Mouse (Mus musculus) forebrain, embryonic 10.5 days (tissue): ENCODE results near the gene Rtp4. TPM values are rescaled to one million over a fixed set of nuclear protein-coding genes. Genes with fewer than 3 reads are reported as not detected.

Source experiments
- DNase-seq: peaks from one replicate; pipeline ENCODE4 v3.0.0-alpha.2; 2017; ENCODE audit warnings: low spot score; ENCODE audit errors: extremely low spot score
- H3K27ac ChIP-seq: fragments of 300-500 bp; sonication (generic); 2 replicates; pipeline ENCODE4 v1.5.1; 2016; ENCODE audit warnings: mild to moderate bottlenecking
- H3K27me3 ChIP-seq: fragments of 300-500 bp; sonication (generic); 2 replicates; pipeline ENCODE4 v1.6.1; 2016; ENCODE audit warnings: mild to moderate bottlenecking; ENCODE audit not compliant: poor library complexity, severe bottlenecking
- H3K36me3 ChIP-seq: fragments of 300-500 bp; sonication (generic); replicated peaks from 2 replicates; pipeline ENCODE4 v1.6.1; 2016; ENCODE audit warnings: mild to moderate bottlenecking, moderate library complexity
- H3K4me1 ChIP-seq: fragments of 300-500 bp; sonication (generic); 2 replicates; pipeline ENCODE4 v1.6.1; 2016
- H3K4me3 ChIP-seq: fragments of 300-500 bp; sonication (generic); 2 replicates; pipeline ENCODE4 v1.5.1; 2016; ENCODE audit warnings: mild to moderate bottlenecking, moderate library complexity
- H3K9me3 ChIP-seq: fragments of 300-500 bp; sonication (generic); 2 replicates; pipeline ENCODE4 v1.6.1; 2016; ENCODE audit warnings: mild to moderate bottlenecking, moderate library complexity
- WGBS: fragments of 180-500 bp; shearing (Covaris S2); methylation state at CpG from one replicate; pipeline ENCODE4 v1.1.7; 2016; 5-methylcytosine and 5-hydroxymethylcytosine counted together
- polyA plus RNA-seq: library from polyadenylated mRNA; unstranded; fragments of >200 nt; fragmentation: Nextera tagmentation; extraction: Ambion mirVana; gene quantifications from 2 replicates; pipeline ENCODE4 v1.2.1, GENCODE M21; 2016

Gene Rtp4
- polyA plus RNA-seq, 1 experiment from 2014 or later, result 0.64 TPM

DNA sequence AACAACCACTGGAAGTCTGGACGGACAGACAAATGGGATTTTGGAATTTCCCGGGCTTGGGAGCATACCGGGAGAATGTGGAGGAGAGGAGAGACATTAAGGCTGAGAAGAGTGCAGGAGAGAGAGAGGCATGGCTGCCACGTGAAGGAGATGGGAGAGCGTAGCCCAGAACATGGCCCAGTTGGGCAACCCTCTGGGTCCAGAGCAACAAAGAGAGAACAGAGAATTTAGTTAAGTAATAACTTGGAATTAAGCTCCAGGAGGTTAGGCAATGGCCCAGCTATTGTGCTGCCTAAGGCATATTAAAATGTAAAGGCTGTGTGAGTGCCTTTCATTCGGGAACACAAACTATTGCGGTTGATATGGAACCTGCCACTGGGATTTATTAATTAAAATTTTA is 86.6 kb downstream of the Rtp4 start:
- Histone ChIP-seq H3K4me3 (no peak overlapping the region), H3K9me3 (no peaks in the 10 kb centered on the region), H3K27ac (no peak overlapping the region), H3K4me1 (peaks cover 7% of the 10 kb centered on the region; the same call in 1 of the 2 replicates), H3K36me3 (no peaks in the 10 kb centered on the region), H3K27me3 (0 out of 2 replicates have a peak, but pooled peaks cover 5% of the 10 kb centered on the region)
- WGBS, result 92% methylated on average over 7 of the region's 7 CpGs
- no peak for DNase-seq

DNA sequence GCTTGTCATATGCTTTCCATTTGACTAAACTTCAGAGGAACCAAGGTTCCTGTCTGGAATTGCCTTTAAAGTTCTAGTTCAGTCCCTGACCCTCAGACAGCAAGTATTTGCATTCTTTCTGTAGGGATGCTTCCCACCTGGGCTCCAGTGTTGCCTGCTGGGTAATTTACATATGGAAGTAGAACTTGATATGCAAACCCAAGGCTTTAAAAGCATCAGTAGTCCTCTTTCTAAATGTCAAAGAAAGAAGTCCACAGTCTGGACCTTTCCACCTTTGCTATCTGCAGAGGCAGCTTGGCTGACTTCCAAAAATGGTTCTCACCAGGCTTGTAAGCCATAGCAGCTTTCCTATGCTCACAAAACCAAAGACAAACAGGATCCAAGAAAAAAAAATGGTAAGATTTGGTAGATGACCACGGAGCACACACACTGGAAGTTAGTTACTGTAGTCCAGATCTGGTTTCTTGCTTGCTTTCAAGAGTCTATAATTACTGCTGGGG is 87.9 kb downstream of the Rtp4 start:
- WGBS, result 39% methylated on average over 1 of the region's 1 CpGs
- Histone ChIP-seq H3K36me3 (no peaks in the 10 kb centered on the region), H3K27ac (no peak overlapping the region), H3K4me1 (peaks cover 7% of the 10 kb centered on the region; the same call in 1 of the 2 replicates), H3K27me3 (0 out of 2 replicates have a peak, but pooled peaks cover 5% of the 10 kb centered on the region), H3K4me3 (no peak overlapping the region), H3K9me3 (no peaks in the 10 kb centered on the region)
- DNase-seq, result no peak

DNA sequence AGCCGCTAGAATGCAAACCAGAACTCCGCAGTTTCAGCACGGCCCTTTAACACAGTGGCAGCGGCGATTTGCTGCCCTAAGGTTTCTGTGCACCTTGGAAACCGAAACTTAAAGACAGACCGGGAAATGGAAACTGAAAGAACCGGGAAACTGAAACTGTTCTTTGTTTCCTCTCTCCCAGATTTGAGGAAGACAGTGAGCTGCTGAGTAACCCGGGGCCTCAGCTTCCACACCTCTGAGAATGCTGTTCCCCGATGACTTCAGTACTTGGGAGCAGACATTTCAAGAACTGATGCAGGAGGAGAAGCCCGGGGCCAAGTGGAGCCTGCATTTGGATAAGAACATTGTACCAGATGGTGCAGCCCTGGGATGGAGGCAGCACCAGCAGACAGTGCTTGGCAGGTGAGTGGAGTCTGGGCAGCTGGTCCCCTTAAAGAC is 89.7 kb downstream of the Rtp4 start:
- no peaks in the 10 kb centered on the region for H3K36me3 ChIP-seq
- 54% methylated on average over 11 of the region's 11 CpGs for WGBS
- no peak for DNase-seq
- peak overlapping the region; percentile 11; the same call in 1 of the 2 replicates for H3K4me3 ChIP-seq
- H3K27ac ChIP-seq, result 0 out of 2 replicates have a peak overlapping the region, but pooled peaks have one; percentile 20
- H3K27me3 ChIP-seq, result 0 out of 2 replicates have a peak, but pooled peaks cover 5% of the 10 kb centered on the region
- H3K4me1 ChIP-seq, result peaks cover 7% of the 10 kb centered on the region; the same call in 1 of the 2 replicates
- H3K9me3 ChIP-seq, result no peaks in the 10 kb centered on the region

DNA sequence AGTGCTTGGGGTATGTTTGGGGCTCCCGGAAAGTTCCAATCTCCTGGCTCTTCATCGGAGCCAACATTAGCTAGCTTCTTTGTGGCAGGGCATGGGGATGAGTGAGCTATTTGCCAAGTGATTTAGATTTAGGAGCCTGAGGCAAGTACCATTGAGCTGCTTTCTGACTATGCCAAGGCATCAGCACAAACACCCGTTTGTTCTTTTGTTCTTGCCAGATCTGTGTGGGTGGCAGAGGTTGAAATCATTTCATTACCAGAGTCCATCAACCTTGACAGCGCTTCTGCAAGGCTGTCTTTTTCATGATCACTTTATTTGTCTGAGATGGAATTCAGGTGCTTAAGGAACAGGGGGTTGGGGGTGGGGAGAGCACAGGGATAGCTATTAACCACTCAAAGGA is 104.1 kb downstream of the Rtp4 start:
- no peaks in the 10 kb centered on the region for H3K9me3 ChIP-seq
- H3K27me3 ChIP-seq, result no peaks in the 10 kb centered on the region
- no peak for DNase-seq
- H3K4me3 ChIP-seq, result no peak overlapping the region
- no peak overlapping the region for H3K27ac ChIP-seq
- 61% methylated on average over 4 of the region's 4 CpGs for WGBS
- H3K36me3 ChIP-seq, result no peaks in the 10 kb centered on the region
- peaks cover 5% of the 10 kb centered on the region; the same call in 1 of the 2 replicates for H3K4me1 ChIP-seq

DNA sequence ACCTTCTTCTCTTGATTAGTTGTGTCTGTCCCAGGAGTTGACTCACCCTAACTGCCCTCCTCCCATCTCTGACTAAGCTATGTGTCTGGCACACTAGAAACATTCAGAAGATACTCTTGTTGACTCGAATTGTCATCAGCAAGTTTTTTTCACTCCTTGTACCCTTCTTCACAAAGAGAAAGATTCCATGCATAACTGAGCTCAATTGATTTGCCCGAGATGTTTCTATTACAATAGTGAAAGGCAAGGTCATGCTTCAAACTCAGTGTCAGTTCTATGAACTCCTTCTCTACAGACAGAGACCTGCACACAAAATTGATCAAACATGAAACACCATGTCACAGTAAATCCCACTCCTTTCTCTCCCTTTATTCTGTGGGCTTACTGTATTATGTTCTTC is 111.4 kb downstream of the Rtp4 start:
- no peak overlapping the region for H3K27ac ChIP-seq
- no peak for DNase-seq
- WGBS, result 83% methylated on average over 2 of the region's 2 CpGs
- H3K4me3 ChIP-seq, result no peak overlapping the region
- H3K9me3 ChIP-seq, result no peaks in the 10 kb centered on the region
- H3K27me3 ChIP-seq, result no peaks in the 10 kb centered on the region
- H3K4me1 ChIP-seq, result no peaks in the 10 kb centered on the region
- no peaks in the 10 kb centered on the region for H3K36me3 ChIP-seq

DNA sequence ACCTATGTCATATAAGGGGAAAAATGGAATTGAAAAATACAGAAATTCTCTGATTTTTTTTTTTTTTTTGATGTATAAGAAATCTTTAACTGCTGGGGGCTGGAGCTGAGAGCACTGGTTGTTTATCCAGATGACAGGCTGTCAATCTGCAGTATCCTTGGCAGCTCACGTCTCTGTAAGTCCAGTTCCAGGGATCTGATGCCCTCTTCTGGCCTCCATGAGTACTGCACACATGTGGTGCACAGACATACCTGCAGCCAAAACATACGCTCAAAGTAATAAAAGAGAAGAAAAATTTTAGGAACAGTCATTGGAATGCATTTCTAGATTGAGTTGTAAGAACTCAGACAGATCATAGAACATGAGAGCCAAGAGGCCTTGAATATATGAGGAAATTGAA is 112.6 kb downstream of the Rtp4 start:
- Histone ChIP-seq H3K27me3 (no peaks in the 10 kb centered on the region), H3K27ac (no peak overlapping the region), H3K4me1 (no peaks in the 10 kb centered on the region), H3K4me3 (no peak overlapping the region), H3K36me3 (no peaks in the 10 kb centered on the region), H3K9me3 (no peaks in the 10 kb centered on the region)
- WGBS, result 69% methylated on average over 2 of the region's 2 CpGs
- no peak for DNase-seq

DNA sequence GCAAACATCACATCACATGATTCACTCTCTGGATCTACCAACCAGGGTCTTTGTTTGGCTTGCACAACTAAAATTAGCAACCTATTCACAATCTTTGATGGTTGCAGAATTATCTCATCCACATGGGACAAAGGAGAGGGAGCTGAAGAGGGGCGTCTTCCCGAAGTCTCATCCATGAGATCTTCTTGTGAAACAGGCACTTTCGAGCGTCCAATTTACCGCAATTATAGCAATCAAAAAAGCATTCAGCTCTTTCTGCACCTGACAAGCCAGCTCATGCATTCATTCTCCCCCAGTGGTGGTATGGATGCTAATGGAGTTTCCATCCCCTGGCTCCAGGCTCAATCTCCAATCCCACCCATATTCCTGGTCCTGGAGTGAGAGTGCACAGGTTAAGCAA is 132.9 kb downstream of the Rtp4 start:
- no peaks in the 10 kb centered on the region for H3K4me1 ChIP-seq
- H3K4me3 ChIP-seq, result no peak overlapping the region
- WGBS, result 91% methylated on average over 5 of the region's 5 CpGs

DNA sequence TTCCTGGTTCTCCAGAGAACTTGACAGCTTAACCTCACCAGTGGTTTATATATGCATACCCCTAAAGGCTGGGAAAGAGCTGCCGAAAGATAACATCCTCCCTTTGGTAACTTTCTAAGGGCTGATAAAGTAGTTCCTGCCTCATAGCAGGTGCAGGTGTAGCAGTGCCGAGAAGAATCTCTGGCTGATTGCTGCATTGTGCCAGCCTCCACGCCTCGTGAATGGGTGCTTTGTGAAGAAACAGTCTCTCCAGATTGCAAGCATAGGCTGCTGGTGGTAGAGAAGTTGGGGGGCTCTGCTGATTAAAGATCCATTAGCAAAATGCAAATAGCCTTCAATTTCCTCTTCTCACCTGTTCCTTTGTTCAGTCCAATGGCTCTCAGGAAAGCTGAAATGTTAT is 133.4 kb downstream of the Rtp4 start:
- no peak overlapping the region for H3K4me3 ChIP-seq
- no peaks in the 10 kb centered on the region for H3K9me3 ChIP-seq
- no peaks in the 10 kb centered on the region for H3K27me3 ChIP-seq
- no peak overlapping the region for H3K27ac ChIP-seq
- no peak for DNase-seq
- 82% methylated on average over 4 of the region's 4 CpGs for WGBS
- no peaks in the 10 kb centered on the region for H3K4me1 ChIP-seq
- H3K36me3 ChIP-seq, result no peaks in the 10 kb centered on the region

More for the DNA sequence above, 132.9 kb downstream of the Rtp4 start:
- no peak for DNase-seq
- Histone ChIP-seq H3K36me3 (no peaks in the 10 kb centered on the region), H3K27ac (no peak overlapping the region), H3K9me3 (no peaks in the 10 kb centered on the region), H3K27me3 (no peaks in the 10 kb centered on the region)

DNA sequence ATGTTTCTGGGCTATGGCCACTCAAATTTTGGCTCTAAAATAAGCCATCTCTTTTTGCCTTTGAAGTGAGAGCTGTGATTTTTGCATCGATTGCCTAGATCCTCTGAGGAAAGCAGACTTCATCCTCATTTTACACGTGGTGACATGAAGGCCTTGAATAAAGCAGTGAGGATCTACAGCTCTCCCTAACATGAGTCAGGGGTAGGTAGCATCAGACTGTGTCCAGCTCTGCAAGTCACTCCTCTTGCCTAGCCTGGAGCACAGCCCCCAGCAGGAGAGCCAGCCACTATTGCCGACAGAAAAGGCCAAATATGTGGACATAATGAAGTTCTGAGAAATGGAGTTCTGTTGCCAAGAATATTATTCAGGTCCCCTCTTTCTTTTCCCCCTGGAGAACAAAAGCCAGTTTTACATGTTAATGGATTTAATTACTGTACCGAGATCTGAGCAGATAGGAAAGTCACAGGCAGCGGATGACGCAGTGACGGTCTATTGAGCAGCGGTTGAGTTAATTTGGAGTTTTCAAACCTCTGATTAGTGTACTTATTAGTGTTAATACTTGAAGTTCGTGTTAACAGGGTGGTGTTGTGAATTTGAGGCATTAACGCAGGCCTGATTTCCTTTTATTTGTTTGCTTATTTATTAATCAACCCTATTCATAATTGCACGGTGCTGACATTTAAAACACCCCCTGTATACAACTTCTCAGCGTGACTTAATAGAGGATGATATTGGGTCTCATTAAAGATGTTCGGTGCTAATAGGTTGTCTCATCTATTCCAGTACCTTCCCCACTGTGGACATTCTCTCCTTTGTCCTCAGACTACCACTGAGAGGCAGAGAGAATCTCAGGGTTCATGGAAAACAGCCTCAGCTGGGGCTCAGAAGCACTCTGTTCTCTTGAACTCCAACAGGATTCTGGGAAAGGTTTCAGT is 139.8 kb downstream of the Rtp4 start:
- no peaks in the 10 kb centered on the region for H3K36me3 ChIP-seq
- no peak overlapping the region for H3K27ac ChIP-seq
- H3K4me1 ChIP-seq, result peaks cover 15% of the 10 kb centered on the region
- no peaks in the 10 kb centered on the region for H3K27me3 ChIP-seq
- H3K9me3 ChIP-seq, result no peaks in the 10 kb centered on the region
- 81% methylated on average over 13 of the region's 13 CpGs for WGBS
- H3K4me3 ChIP-seq, result no peak overlapping the region
- no peak for DNase-seq

Other genes starting within 250 kb of the Rtp4 start
- gene Rtp1, start 91.2 kb upstream of the Rtp4 start, polyA plus RNA-seq, result 0.05 TPM in 1 of 2 replicates, not detected in the other
- gene Masp1, start 524 bp downstream of the Rtp4 start, polyA plus RNA-seq, result 4.7 and 7.4 TPM in 2 replicates